Mouse (Mus musculus) adrenal gland, adult 2 months (tissue): ENCODE measurements around the gene Cacfd1. TPM values are rescaled to one million over a fixed set of nuclear protein-coding genes. Genes with fewer than 3 reads are reported as not detected.

ENCODE experiments used
- DNase-seq: peaks from one replicate; pipeline ENCODE4 v3.0.0; 2021
- long read RNA-seq: library from polyadenylated mRNA; stranded (forward); transcript quantifications from one replicate; pipeline ENCODE4 v2.0.0, GENCODE M21; 2021
- polyA plus RNA-seq: library from polyadenylated mRNA; depleted of rRNA; stranded (reverse); fragments of >200 nt; gene quantifications from 2 replicates; pipeline ENCODE4 v1.2.3, GENCODE M21; 2012; rRNA removed
- total RNA-seq, 2 experiments: library from RNA; stranded (reverse); gene quantifications; 2 replicates each; pipeline ENCODE4 v1.2.3; 2021

Cacfd1 gene
- total RNA-seq (10 to 100 TPM; 40.2 to 52.4 TPM), polyA plus RNA-seq (80.1 and 109 TPM in 2 replicates)
- long read RNA-seq, transcript Cacfd1-202 (3 exons, 2,194 nt) = minor isoform, 12 of 79 reads
- long read RNA-seq, transcript Cacfd1-205 (5 exons, 2,689 nt) = major isoform, 48 of 79 reads
- long read RNA-seq, partial matches to known transcripts = 7 of 79 reads
- long read RNA-seq, other reads (novel, unspliced or antisense) = 9 of 79 reads

GRCm38 (mm10) chr2:27009714-27010244, at the start of gene Cacfd1:
Cacfd1 (plus strand) TSS chr2:27009926.
- DNase-seq = peak; percentile 94

GRCm38 (mm10) chr2:26960756-26961155, 49.0 kb upstream of the Cacfd1 start:
- no peak for DNase-seq

- DNase-seq = peak; percentile 95
Observed at GRCm38 (mm10) chr2:26963923-26964723, 45.6 kb upstream of the Cacfd1 start, which contains the start of gene Rexo4. Rexo4 (minus strand) TSS chr2:26964386.

- DNase-seq = no peak
Observed at GRCm38 (mm10) chr2:26964724-26965370, 44.9 kb upstream of the Cacfd1 start.

- DNase-seq = no peak
Observed at GRCm38 (mm10) chr2:26967262-26967661, 42.5 kb upstream of the Cacfd1 start.

- no peak for DNase-seq
Observed at GRCm38 (mm10) chr2:26973116-26973515, 36.6 kb upstream of the Cacfd1 start, which contains the start of gene Adamts13. Adamts13 (plus strand) TSS chr2:26973416.

GRCm38 (mm10) chr2:26973960-26974359, 35.8 kb upstream of the Cacfd1 start:
- DNase-seq = no peak

GRCm38 (mm10) chr2:26980361-26980760, 29.4 kb upstream of the Cacfd1 start:
- DNase-seq = no peak

- no peak for DNase-seq
Observed at GRCm38 (mm10) chr2:26984179-26984578, 25.5 kb upstream of the Cacfd1 start.

GRCm38 (mm10) chr2:26984640-26985039, 25.1 kb upstream of the Cacfd1 start:
- DNase-seq = no peak

- no peak for DNase-seq
Observed at GRCm38 (mm10) chr2:26993936-26994335, 15.8 kb upstream of the Cacfd1 start.

- DNase-seq = no peak
Observed at GRCm38 (mm10) chr2:26997498-26997897, 12.2 kb upstream of the Cacfd1 start.

- DNase-seq = no peak
Observed at GRCm38 (mm10) chr2:26997993-26998392, 11.7 kb upstream of the Cacfd1 start.

GRCm38 (mm10) chr2:27006255-27006654, 3.5 kb upstream of the Cacfd1 start:
- DNase-seq = no peak

- DNase-seq = no peak
Observed at GRCm38 (mm10) chr2:27007701-27008100, 2.0 kb upstream of the Cacfd1 start.

GRCm38 (mm10) chr2:27017802-27018201, 8.1 kb downstream of the Cacfd1 start:
- peak; percentile 61 for DNase-seq

GRCm38 (mm10) chr2:27019530-27019929, 9.8 kb downstream of the Cacfd1 start:
- no peak for DNase-seq

GRCm38 (mm10) chr2:27021103-27021502, 11.4 kb downstream of the Cacfd1 start:
- DNase-seq = no peak

- DNase-seq = no peak
Observed at GRCm38 (mm10) chr2:27022612-27023011, 12.9 kb downstream of the Cacfd1 start.

- DNase-seq = no peak
Observed at GRCm38 (mm10) chr2:27024136-27024535, 14.4 kb downstream of the Cacfd1 start.

GRCm38 (mm10) chr2:27025545-27025944, 15.8 kb downstream of the Cacfd1 start:
- no peak for DNase-seq

- DNase-seq = no peak
Observed at GRCm38 (mm10) chr2:27026332-27026731, 16.6 kb downstream of the Cacfd1 start.
